Mouse (Mus musculus) lung, embryonic 16.5 days (tissue): ENCODE measurements around the gene Msmb. TPM values are rescaled to one million over a fixed set of nuclear protein-coding genes. Genes with fewer than 3 reads are reported as not detected.

Source experiments
- ATAC-seq: fragments of 200-750 bp; cut with Nextera tagmentation; 2 replicates; pipeline ENCODE4 v1.8.0; 2017; ENCODE audit warnings: low read depth, mild to moderate bottlenecking, moderate library complexity
- H3K27ac ChIP-seq: fragments of 300-500 bp; sonication (generic); 2 replicates; pipeline ENCODE4 v1.5.1; 2014; ENCODE audit warnings: mild to moderate bottlenecking, control low read depth, low read length
- H3K27me3 ChIP-seq: fragments of 300-500 bp; sonication (generic); 2 replicates; pipeline ENCODE4 v1.6.1; 2014; ENCODE audit warnings: low read depth, low read length, mixed read lengths; ENCODE audit not compliant: control insufficient read depth, insufficient read depth
- H3K36me3 ChIP-seq: fragments of 300-500 bp; sonication (generic); 2 replicates; pipeline ENCODE4 v1.6.1; 2014; ENCODE audit warnings: low read length; ENCODE audit not compliant: control insufficient read depth, insufficient read depth
- H3K4me1 ChIP-seq: fragments of 300-500 bp; sonication (generic); replicated peaks from 2 replicates; pipeline ENCODE4 v1.6.1; 2014; ENCODE audit warnings: low read length, mixed read lengths; ENCODE audit not compliant: control insufficient read depth, insufficient read depth
- H3K4me2 ChIP-seq: fragments of 300-500 bp; sonication (generic); 2 replicates; pipeline ENCODE4 v1.6.1; 2014; ENCODE audit warnings: low read depth, low read length, control low read depth
- H3K4me3 ChIP-seq: fragments of 300-500 bp; sonication (generic); 2 replicates; pipeline ENCODE4 v1.5.1; 2014; ENCODE audit warnings: mild to moderate bottlenecking, low read length, control low read depth
- H3K9ac ChIP-seq: fragments of 300-500 bp; sonication (generic); 2 replicates; pipeline ENCODE4 v1.6.1; 2014; ENCODE audit warnings: low read length, control low read depth
- H3K9me3 ChIP-seq: fragments of 300-500 bp; sonication (generic); 2 replicates; pipeline ENCODE4 v1.6.1; 2016; ENCODE audit warnings: low read length; ENCODE audit not compliant: control insufficient read depth
- WGBS: fragments of 180-500 bp; shearing (Covaris S2); extraction: QIAGEN DNeasy Blood & Tissue Kit; methylation state at CpG from one replicate; pipeline ENCODE4 v1.1.7; 2014; 5-methylcytosine and 5-hydroxymethylcytosine counted together
- polyA plus RNA-seq: library from polyadenylated mRNA; unstranded; fragments of >200 nt; fragmentation: Nextera tagmentation; extraction: Ambion mirVana; gene quantifications from 2 replicates; pipeline ENCODE4 v1.2.1, GENCODE M21; 2015

Msmb gene
- polyA plus RNA-seq, 1 experiment from 2014 or later: not detected

GRCm38 (mm10) chr14:32159150-32159670, 17.4 kb downstream of the Msmb start:
- peak overlapping the region; percentile 59 for H3K4me2 ChIP-seq
- WGBS: 28% methylated on average over 4 of the region's 4 CpGs
- H3K9ac ChIP-seq: peak overlapping the region; percentile 83
- H3K4me1 ChIP-seq: peaks cover 9% of the 10 kb centered on the region
- H3K27me3 ChIP-seq: no peaks in the 10 kb centered on the region
- H3K36me3 ChIP-seq: no peaks in the 10 kb centered on the region
- H3K9me3 ChIP-seq: no peaks in the 10 kb centered on the region
- H3K4me3 ChIP-seq: peak overlapping the region; percentile 71
- H3K27ac ChIP-seq: peak overlapping the region; percentile 60
- peak; percentile 61 for ATAC-seq

DNA sequence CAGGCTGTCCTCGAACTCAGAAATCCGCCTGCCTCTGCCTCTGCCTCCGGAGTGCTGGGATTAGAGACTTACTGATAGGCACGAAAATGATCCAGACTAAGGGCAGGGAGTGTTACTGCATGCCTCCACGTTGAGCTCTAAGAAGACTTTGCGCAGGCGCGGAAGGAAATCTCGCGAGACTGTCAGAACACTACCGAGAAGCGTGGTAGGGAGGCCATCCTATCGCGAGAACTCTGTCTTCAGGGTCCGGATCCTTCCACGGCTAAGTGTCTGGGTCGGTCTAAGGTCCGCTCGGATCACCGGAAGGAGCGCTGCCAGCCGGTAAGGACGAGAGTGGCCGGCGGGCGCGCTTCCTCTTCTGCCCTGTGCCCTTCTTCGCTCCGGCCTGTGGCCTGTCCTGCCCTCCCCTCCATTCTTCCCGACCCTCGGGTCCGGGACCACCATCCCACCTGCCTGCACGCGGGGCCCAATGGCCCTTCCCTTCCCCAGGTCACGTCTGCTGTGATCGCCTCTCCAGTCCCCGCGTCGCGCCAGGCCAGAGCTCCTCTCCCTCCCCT, 17.9 kb downstream of the Msmb start, which contains the start of gene Ncoa4:
Gene Ncoa4 (plus strand): TSS at position 176 of the 557 bp plus-strand sequence.
- Histone ChIP-seq H3K4me3 (peak within 1 kb of the TSS; percentile 71), H3K4me2 (peak within 1 kb of the TSS; percentile 69), H3K36me3 (no peaks in the 10 kb centered on the region), H3K9ac (peak within 1 kb of the TSS; percentile 83), H3K27ac (peak within 1 kb of the TSS; percentile 60), H3K4me1 (peaks cover 14% of the 10 kb centered on the region), H3K9me3 (no peaks in the 10 kb centered on the region), H3K27me3 (no peaks in the 10 kb centered on the region)
- under 1% methylated on average over 38 of the region's 40 CpGs for WGBS
- peak; percentile 99 for ATAC-seq

DNA sequence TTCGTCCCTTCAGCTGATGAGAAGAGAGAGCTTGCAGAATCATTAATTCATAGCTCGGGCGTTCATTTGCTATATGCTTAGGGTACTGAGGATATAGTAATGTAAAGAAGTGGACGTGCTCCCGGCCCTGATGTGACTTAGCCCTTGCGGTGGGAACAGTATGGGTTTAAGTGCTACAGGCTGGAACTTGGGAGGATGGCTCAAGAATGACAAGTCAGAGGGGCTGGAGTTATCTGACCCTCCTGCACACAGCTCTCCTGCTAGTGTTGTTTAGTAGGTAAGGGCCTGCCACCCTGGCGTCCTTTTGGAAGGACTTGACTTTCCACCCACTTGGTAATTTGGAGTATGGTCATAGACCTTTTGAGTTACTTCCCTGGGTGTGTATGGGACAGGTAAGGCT, 18.7 kb downstream of the Msmb start:
- H3K36me3 ChIP-seq: no peaks in the 10 kb centered on the region
- peaks cover 21% of the 10 kb centered on the region for H3K4me1 ChIP-seq
- peak overlapping the region; percentile 69 for H3K4me2 ChIP-seq
- no peaks in the 10 kb centered on the region for H3K27me3 ChIP-seq
- H3K9me3 ChIP-seq: no peaks in the 10 kb centered on the region
- no peak for ATAC-seq
- peak overlapping the region; percentile 83 for H3K9ac ChIP-seq
- no peak overlapping the region for H3K27ac ChIP-seq
- peak overlapping the region; percentile 71 for H3K4me3 ChIP-seq
- 25% methylated on average over 7 of the region's 7 CpGs for whole genome bisulfite sequencing

DNA sequence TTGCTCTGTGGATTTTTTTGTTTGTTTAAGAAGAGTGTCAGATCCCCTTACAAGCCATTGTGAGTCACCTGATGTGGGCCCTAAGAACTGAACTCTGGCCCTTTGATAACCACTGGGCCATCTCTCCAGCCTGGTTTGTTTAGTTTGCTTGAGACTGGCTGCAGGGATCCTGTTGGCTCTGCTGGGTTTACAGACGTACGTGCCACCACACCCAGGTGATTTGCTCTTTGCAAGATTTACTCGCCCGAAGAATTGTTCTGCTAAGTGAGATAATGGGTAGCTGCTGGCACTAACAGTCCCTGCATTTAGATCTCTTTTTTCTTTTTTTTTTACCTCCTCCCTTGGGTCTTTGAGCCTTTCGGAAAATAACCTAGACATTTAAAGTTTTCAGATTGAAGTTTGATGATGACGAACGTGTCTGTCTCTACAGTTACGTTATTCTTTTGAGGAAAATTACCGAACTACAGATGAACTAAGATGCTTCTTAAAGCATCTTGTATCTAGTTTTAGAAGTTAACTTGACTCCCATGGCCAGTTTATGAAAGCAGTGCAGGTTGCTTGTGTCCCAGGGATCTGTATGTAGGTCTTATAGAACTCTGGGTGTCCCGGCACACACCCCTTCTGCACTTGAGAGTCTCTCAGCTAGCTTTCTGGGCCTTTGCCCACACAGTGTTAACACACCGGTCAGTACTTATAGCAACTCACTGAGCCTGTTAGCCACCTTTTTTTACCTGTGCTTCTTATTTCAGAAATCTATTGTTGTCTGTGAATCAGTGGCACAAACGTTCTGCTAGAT, 19.5 kb downstream of the Msmb start:
- 75% methylated on average over 12 of the region's 12 CpGs for WGBS
- Histone ChIP-seq H3K9ac (peak overlapping the region; percentile 83), H3K27ac (no peak overlapping the region), H3K4me1 (peaks cover 22% of the 10 kb centered on the region), H3K4me2 (peak overlapping the region; percentile 69), H3K4me3 (peak overlapping the region; percentile 71; the same call in 1 of the 2 replicates), H3K27me3 (no peaks in the 10 kb centered on the region), H3K36me3 (no peaks in the 10 kb centered on the region), H3K9me3 (no peaks in the 10 kb centered on the region)
- ATAC-seq: no peak

DNA sequence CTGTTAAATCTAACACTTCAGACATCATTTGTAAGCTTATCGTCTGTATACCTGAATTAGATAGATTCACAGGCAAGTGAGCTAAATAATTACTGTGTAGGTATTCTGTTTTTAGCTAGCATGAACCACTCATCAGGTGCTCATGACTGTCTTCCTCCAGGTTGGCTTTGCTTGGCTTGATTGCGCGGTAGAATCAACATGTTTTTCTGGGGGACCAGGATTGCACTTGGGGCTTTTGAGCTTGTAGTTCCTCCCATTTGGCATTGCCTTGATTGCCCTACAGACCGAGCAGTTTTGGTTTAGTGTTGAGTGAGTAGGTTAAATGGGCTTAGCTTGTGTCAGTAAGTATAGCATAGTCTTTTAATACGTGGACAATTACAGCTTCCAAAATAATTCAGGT, 20.4 kb downstream of the Msmb start:
- WGBS: 90% methylated on average over 5 of the region's 5 CpGs
- ATAC-seq: no peak
- Histone ChIP-seq H3K27ac (no peak overlapping the region), H3K4me3 (no peak overlapping the region), H3K9me3 (no peaks in the 10 kb centered on the region), H3K4me1 (peaks cover 26% of the 10 kb centered on the region), H3K9ac (no peak overlapping the region), H3K27me3 (no peaks in the 10 kb centered on the region), H3K4me2 (no peak overlapping the region), H3K36me3 (no peaks in the 10 kb centered on the region)

GRCm38 (mm10) chr14:32163203-32163888, 21.5 kb downstream of the Msmb start:
- no peaks in the 10 kb centered on the region for H3K9me3 ChIP-seq
- no peak overlapping the region for H3K4me2 ChIP-seq
- 88% methylated on average over 11 of the region's 11 CpGs for WGBS
- no peaks in the 10 kb centered on the region for H3K27me3 ChIP-seq
- H3K9ac ChIP-seq: no peak overlapping the region
- no peak overlapping the region for H3K27ac ChIP-seq
- no peaks in the 10 kb centered on the region for H3K36me3 ChIP-seq
- H3K4me1 ChIP-seq: peaks cover 33% of the 10 kb centered on the region
- H3K4me3 ChIP-seq: no peak overlapping the region
- no peak for ATAC-seq

DNA sequence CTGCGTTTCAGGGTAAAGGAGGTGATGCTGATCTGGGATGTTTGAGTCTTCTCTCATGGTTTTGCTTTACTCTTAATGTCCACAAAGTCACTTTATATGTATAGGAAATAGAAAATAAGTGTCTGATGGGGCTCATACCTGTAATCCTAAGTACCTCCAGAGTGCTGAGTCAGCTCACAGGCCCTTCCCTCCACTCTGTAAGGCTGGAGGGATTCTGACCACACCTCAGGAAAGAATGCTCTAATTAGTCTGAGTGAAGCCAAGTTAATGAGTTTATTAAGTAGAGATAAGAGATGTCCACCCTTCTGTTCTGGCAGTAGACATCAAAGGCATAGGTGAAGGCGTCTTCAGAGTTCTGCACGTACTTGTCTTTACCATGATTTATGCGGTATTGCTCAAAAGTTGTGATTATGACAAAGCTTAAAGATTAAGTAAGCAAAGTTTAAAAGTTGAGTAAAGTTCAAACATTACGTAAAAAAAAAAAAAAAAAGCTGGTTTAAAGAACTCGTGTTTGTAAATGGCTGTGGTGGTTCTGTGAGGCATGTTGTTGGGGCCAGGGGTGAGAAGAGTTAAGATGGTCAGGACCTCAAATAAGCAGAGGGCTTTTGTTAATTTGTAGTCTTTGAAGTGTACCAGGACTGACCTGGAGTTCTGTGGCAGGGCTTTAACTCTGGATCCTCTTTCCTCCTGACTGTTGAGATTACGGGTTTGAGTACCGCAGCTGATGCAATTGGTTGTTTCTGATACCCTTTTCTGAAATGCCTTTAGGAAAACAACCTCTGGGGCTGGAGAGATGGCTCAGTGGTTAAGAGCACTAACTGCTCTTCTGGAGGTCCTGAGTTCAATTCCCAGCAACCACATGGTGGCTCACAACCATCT, 22.6 kb downstream of the Msmb start:
- no peak overlapping the region for H3K9ac ChIP-seq
- 64% methylated on average over 8 of the region's 8 CpGs for WGBS
- no peaks in the 10 kb centered on the region for H3K36me3 ChIP-seq
- H3K9me3 ChIP-seq: no peaks in the 10 kb centered on the region
- H3K27me3 ChIP-seq: no peaks in the 10 kb centered on the region
- no peak overlapping the region for H3K4me3 ChIP-seq
- H3K27ac ChIP-seq: no peak overlapping the region
- ATAC-seq: no peak
- peak overlapping the region; percentile 92; the same call in 1 of the 2 replicates for H3K4me2 ChIP-seq
- H3K4me1 ChIP-seq: peaks cover 33% of the 10 kb centered on the region

DNA sequence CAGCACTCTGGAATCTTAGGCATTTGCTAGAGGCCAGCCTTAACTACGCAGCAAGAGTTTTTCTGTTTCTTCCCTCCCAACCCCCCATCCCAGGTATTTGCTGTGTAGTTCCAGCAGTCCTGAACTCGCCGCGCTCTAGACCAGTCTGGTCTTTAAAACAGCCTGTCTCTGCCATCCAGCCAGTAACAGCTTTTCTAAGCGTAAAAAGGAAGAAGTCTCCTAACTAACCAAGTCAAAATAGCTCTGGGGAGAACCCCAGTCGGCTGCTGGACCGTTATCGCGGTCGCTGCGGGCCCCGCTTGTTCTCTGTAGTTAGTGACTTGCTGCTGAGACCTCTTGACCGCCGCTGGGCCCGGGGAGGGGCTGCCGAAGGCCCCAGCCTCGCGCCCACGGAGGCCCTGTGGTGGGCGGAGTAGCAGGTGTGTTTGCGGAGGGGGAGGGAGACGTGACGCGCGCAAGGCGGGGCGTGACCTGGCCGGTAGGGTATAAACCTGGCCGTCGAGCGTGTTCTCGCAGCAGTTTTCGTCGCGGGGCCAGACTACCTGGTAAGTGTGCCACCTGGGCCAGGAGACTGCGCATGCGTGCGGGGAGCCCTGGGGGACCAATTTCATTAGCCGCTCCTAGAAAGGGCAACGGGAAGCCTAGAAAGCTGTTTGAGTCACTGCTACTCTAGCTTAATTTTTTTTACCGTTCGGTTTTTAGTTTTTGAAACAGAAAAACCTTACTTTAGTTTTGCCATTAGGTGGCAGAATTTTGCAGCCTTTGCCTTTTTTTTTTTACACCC, 23.6 kb downstream of the Msmb start:
- Histone ChIP-seq H3K4me1 (peaks cover 32% of the 10 kb centered on the region), H3K36me3 (no peaks in the 10 kb centered on the region), H3K27me3 (no peaks in the 10 kb centered on the region), H3K4me3 (peak overlapping the region; percentile 54), H3K4me2 (peak overlapping the region; percentile 92), H3K9me3 (no peaks in the 10 kb centered on the region), H3K9ac (peak overlapping the region; percentile 64), H3K27ac (peak overlapping the region; percentile 48; the same call in 1 of the 2 replicates)
- ATAC-seq: peak; percentile 85
- under 1% methylated on average over 42 of the region's 42 CpGs for WGBS
